In genomic region chr6:52105031-52105593, GRCm38 (mm10) we compare ENCODE assay signal across 12 mouse cellular contexts. TPM values are rescaled to one million over a fixed set of nuclear protein-coding genes. Genes with fewer than 3 reads are reported as not detected.
DNase-seq lines count a peak whose midpoint lies in the region; ATAC-seq lines count a peak whose summit lies in the region.
"Had no signal": no experiment of that assay in that cellular context is flagged by ENCODE, and none has a peak within 500 bp of the region (broad histone marks: within the 10 kb centered on the region; RNA-seq: fewer than 3 reads in every experiment).

No protein-coding gene starts in this region.

- no peak overlapping the region for H3K9ac ChIP-seq in kidney, embryonic 15.5 days
- no peak overlapping the region for H3K9ac ChIP-seq in midbrain, embryonic 16.5 days (ENCODE audit: low read depth, low read length)

- H3K27ac ChIP-seq in kidney, embryonic 15.5 days, result no peak overlapping the region
- H3K27ac ChIP-seq in embryonic facial prominence, embryonic 10.5 days (replicated peaks), result no peak overlapping the region
- H3K27ac ChIP-seq in midbrain, embryonic 16.5 days (ENCODE audit: low read length), result no peak overlapping the region

- no peaks in the 10 kb centered on the region for H3K9me3 ChIP-seq in kidney, embryonic 15.5 days (replicated peaks)
- H3K9me3 ChIP-seq in embryonic facial prominence, embryonic 10.5 days, result no peaks in the 10 kb centered on the region
- H3K9me3 ChIP-seq in midbrain, embryonic 16.5 days (replicated peaks; ENCODE audit: control insufficient read depth, low read length, poor library complexity, severe bottlenecking), result no peaks in the 10 kb centered on the region
- H3K9me3 ChIP-seq: G1E had no signal

- H3K4me2 ChIP-seq in kidney, embryonic 15.5 days, result peak overlapping the region; percentile 13; the same call in 1 of the 2 replicates
- peak overlapping the region; percentile 27; the same call in 1 of the 2 replicates for H3K4me2 ChIP-seq in midbrain, embryonic 16.5 days (ENCODE audit: low read length)

- H3K36me3 ChIP-seq in kidney, embryonic 15.5 days, result no peaks in the 10 kb centered on the region
- H3K36me3 ChIP-seq in embryonic facial prominence, embryonic 10.5 days (replicated peaks), result no peaks in the 10 kb centered on the region
- H3K36me3 ChIP-seq in midbrain, embryonic 16.5 days (ENCODE audit: control insufficient read depth, insufficient read depth, low read length), result no peaks in the 10 kb centered on the region
- H3K36me3 ChIP-seq: G1E had no signal

- DNase-seq in embryo, embryonic 10 days (ENCODE audit: low spot score), result peak; percentile 37
- no peak for DNase-seq in embryo, embryonic 11 days
- no peak for DNase-seq in kidney, postnatal 10 days
- no peak for DNase-seq in embryonic facial prominence, embryonic 10.5 days (ENCODE audit: low spot score)
- no peak for DNase-seq in cerebellum, adult 11 months
- no peak for DNase-seq in right cerebral cortex, postnatal 36 days (ENCODE audit: low spot score in 2 of 2)
- DNase-seq: cerebellum, postnatal 10 days; kidney, adult 9 months had no signal

- no peak overlapping the region for H3K4me3 ChIP-seq in kidney, embryonic 15.5 days (replicated peaks)
- 0 out of 2 replicates have a peak overlapping the region, but pooled peaks have one; percentile 11 for H3K4me3 ChIP-seq in embryonic facial prominence, embryonic 10.5 days
- no peak overlapping the region for H3K4me3 ChIP-seq in midbrain, embryonic 16.5 days (ENCODE audit: low read depth, low read length)

- H3K27me3 ChIP-seq in kidney, embryonic 15.5 days, result no peaks in the 10 kb centered on the region
- peaks cover 8% of the 10 kb centered on the region; the same call in 1 of the 2 replicates for H3K27me3 ChIP-seq in embryonic facial prominence, embryonic 10.5 days (replicated peaks; ENCODE audit: low read depth, poor library complexity, severe bottlenecking)
- H3K27me3 ChIP-seq in midbrain, embryonic 16.5 days (ENCODE audit: control insufficient read depth, insufficient read depth, low read depth, low read length), result no peaks in the 10 kb centered on the region

- no peak for ATAC-seq in kidney, embryonic 15.5 days (replicated peaks; ENCODE audit: low FRiP score)
- no peak for ATAC-seq in midbrain, embryonic 16.5 days
- ATAC-seq: lung, postnatal 0 days had no signal

- WGBS in kidney, embryonic 15.5 days, result 39% methylated on average over 13 of the region's 13 CpGs
- 43% methylated on average over 13 of the region's 13 CpGs for WGBS in embryonic facial prominence, embryonic 10.5 days
- WGBS in midbrain, embryonic 16.5 days, result 33% methylated on average over 13 of the region's 13 CpGs

- peaks cover 22% of the 10 kb centered on the region for H3K4me1 ChIP-seq in kidney, embryonic 15.5 days
- peaks cover 12% of the 10 kb centered on the region for H3K4me1 ChIP-seq in embryonic facial prominence, embryonic 10.5 days
- H3K4me1 ChIP-seq in midbrain, embryonic 16.5 days (ENCODE audit: control insufficient read depth, insufficient read depth, low read length), result no peaks in the 10 kb centered on the region

RNA-seq across cellular contexts. Expression of gene Hoxa1, which starts 53.0 kb away (rescaled TPM):
- 0.64 and 0.81 TPM in 2 replicates for polyA plus RNA-seq in kidney, embryonic 15.5 days (2015; fragmentation: Nextera tagmentation; extraction: Ambion mirVana)
- polyA plus RNA-seq in embryonic facial prominence, embryonic 10.5 days (2016; fragmentation: Nextera tagmentation; extraction: Ambion mirVana), result 0.57 and 0.62 TPM in 2 replicates
- 0.20 TPM in 1 of 2 replicates, not detected in the other for polyA plus RNA-seq in midbrain, embryonic 16.5 days (2015; fragmentation: Nextera tagmentation; extraction: Ambion mirVana)
- polyA plus RNA-seq: G1E had no signal

RNA-seq across cellular contexts. Expression of gene Hoxa2, which starts 59.5 kb away (rescaled TPM):
- 2.2 and 3.6 TPM in 2 replicates for polyA plus RNA-seq in kidney, embryonic 15.5 days (2015; fragmentation: Nextera tagmentation; extraction: Ambion mirVana)
- polyA plus RNA-seq in embryonic facial prominence, embryonic 10.5 days (2016; fragmentation: Nextera tagmentation; extraction: Ambion mirVana), result 8.7 and 16.7 TPM in 2 replicates
- 0.10 and 0.22 TPM in 2 replicates for polyA plus RNA-seq in midbrain, embryonic 16.5 days (2015; fragmentation: Nextera tagmentation; extraction: Ambion mirVana)
- polyA plus RNA-seq: G1E had no signal
